Mouse (Mus musculus): ENCODE data around the gene Fam172a.

Fam172a gene

GRCm38 (mm10) chr13:78102337-78102736 is 400.5 kb downstream of the Fam172a start:
- no peak for DNase-seq (ENCODE audit: low spot score in 2 of 2)

- no peak for DNase-seq (ENCODE audit: low spot score in 2 of 2)
Measured at GRCm38 (mm10) chr13:78104851-78105250, 403.0 kb downstream of the Fam172a start.

- DNase-seq (ENCODE audit: low spot score in 2 of 2), result no peak
Measured at GRCm38 (mm10) chr13:78110648-78111047, 408.8 kb downstream of the Fam172a start.

- no peak for DNase-seq (ENCODE audit: low spot score in 2 of 2)
Measured at GRCm38 (mm10) chr13:78113978-78114377, 412.1 kb downstream of the Fam172a start.

GRCm38 (mm10) chr13:78118715-78119114 is 416.9 kb downstream of the Fam172a start:
- no peak for DNase-seq (ENCODE audit: low spot score in 2 of 2)

- no peak for DNase-seq (ENCODE audit: low spot score in 2 of 2)
Measured at GRCm38 (mm10) chr13:78121991-78122390, 420.2 kb downstream of the Fam172a start.

GRCm38 (mm10) chr13:78123911-78124426 is 422.1 kb downstream of the Fam172a start:
- DNase-seq (ENCODE audit: low spot score in 2 of 2), result no peak

GRCm38 (mm10) chr13:78157465-78157864 is 455.6 kb downstream of the Fam172a start:
- no peak for DNase-seq (ENCODE audit: low spot score in 2 of 2)

GRCm38 (mm10) chr13:78162149-78162548 is 460.3 kb downstream of the Fam172a start:
- DNase-seq (ENCODE audit: low spot score in 2 of 2), result no peak

- no peak for DNase-seq (ENCODE audit: low spot score in 2 of 2)
Measured at GRCm38 (mm10) chr13:78163087-78163958, 461.5 kb downstream of the Fam172a start.

- DNase-seq (ENCODE audit: low spot score in 2 of 2), result no peak
Measured at GRCm38 (mm10) chr13:78164941-78165340, 463.1 kb downstream of the Fam172a start.

GRCm38 (mm10) chr13:78168166-78168565 is 466.3 kb downstream of the Fam172a start:
- DNase-seq (ENCODE audit: low spot score in 2 of 2), result no peak

GRCm38 (mm10) chr13:78171320-78171719 is 469.5 kb downstream of the Fam172a start:
- DNase-seq (ENCODE audit: low spot score in 2 of 2), result no peak

GRCm38 (mm10) chr13:78171984-78172636 is 470.3 kb downstream of the Fam172a start:
- DNase-seq (ENCODE audit: low spot score in 2 of 2), result no peak

GRCm38 (mm10) chr13:78172861-78173260 is 471.0 kb downstream of the Fam172a start:
- DNase-seq (ENCODE audit: low spot score in 2 of 2), result no peak

GRCm38 (mm10) chr13:78174191-78174590 is 472.4 kb downstream of the Fam172a start:
- DNase-seq (ENCODE audit: low spot score in 2 of 2), result no peak

- DNase-seq (ENCODE audit: low spot score in 2 of 2), result no peak
Measured at GRCm38 (mm10) chr13:78174891-78175290, 473.1 kb downstream of the Fam172a start.

GRCm38 (mm10) chr13:78175821-78176380 is 474.1 kb downstream of the Fam172a start:
- no peak for DNase-seq (ENCODE audit: low spot score in 2 of 2)

- no peak for DNase-seq (ENCODE audit: low spot score in 2 of 2)
Measured at GRCm38 (mm10) chr13:78177381-78177950, 475.6 kb downstream of the Fam172a start.

GRCm38 (mm10) chr13:78178021-78178420 is 476.2 kb downstream of the Fam172a start:
- no peak for DNase-seq (ENCODE audit: low spot score in 2 of 2)

GRCm38 (mm10) chr13:78178771-78179170 is 476.9 kb downstream of the Fam172a start:
- no peak for DNase-seq (ENCODE audit: low spot score in 2 of 2)

All from spleen, postnatal 14 days (tissue).